Mouse (Mus musculus): Measurements from ENCODE around the gene Gxylt2. TPM values are rescaled to one million over a fixed set of nuclear protein-coding genes. Genes with fewer than 3 reads are reported as not detected.

The Gxylt2 gene
- polyA plus RNA-seq, 1 experiment from 2014 or later, result 1.2 TPM

DNA sequence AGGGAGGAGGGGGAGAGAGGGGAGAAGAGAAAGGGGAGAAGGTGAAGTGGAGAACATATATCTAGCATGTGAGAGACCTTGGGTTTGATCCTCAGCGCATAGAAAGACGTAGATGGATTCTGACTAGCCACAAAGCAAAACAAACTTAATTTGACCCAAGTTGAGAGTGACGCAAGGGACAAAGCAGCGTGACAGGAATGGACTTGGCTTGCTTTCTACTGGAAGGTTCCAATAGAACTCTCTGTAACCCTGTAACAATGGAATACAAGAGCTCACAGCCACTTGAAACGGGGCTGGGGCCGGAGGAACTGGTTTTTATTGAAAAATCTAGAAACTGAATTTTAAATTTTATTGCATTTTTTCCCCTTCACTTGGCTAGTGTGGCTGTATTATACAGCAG is 127.2 kb downstream of the Gxylt2 start:
- no peak overlapping the region for H3K9ac ChIP-seq (replicated peaks; ENCODE audit: low read length)
- WGBS, result 89% methylated on average over 6 of the region's 6 CpGs
- no peak overlapping the region for H3K27ac ChIP-seq (replicated peaks; ENCODE audit: low read depth, low read length)
- H3K4me3 ChIP-seq (replicated peaks; ENCODE audit: low read depth, low read length), result no peak overlapping the region
- no peaks in the 10 kb centered on the region for H3K9me3 ChIP-seq (ENCODE audit: control insufficient read depth, low read length)
- no peak overlapping the region for H3K4me2 ChIP-seq (ENCODE audit: low read length)
- H3K4me1 ChIP-seq (ENCODE audit: control insufficient read depth, insufficient read depth, low read length), result peaks cover 15% of the 10 kb centered on the region
- H3K27me3 ChIP-seq (ENCODE audit: control insufficient read depth, insufficient read depth, low read length), result no peaks in the 10 kb centered on the region
- no peak for ATAC-seq (ENCODE audit: low FRiP score, low TSS enrichment)
- no peak for DNase-seq
- peaks cover 15% of the 10 kb centered on the region for H3K36me3 ChIP-seq (ENCODE audit: control insufficient read depth, insufficient read depth, low read length)

- ATAC-seq (ENCODE audit: low FRiP score, low TSS enrichment) (peak; percentile 96), DNase-seq (peak; percentile 98)
- peak within 1 kb of the TSS; percentile 90 for H3K27ac ChIP-seq (replicated peaks; ENCODE audit: low read depth, low read length)
- peak within 1 kb of the TSS; percentile 59 for H3K4me2 ChIP-seq (ENCODE audit: low read length)
- WGBS, result under 1% methylated on average over 38 of the region's 50 CpGs
- H3K9me3 ChIP-seq (ENCODE audit: control insufficient read depth, low read length), result no peaks in the 10 kb centered on the region
- H3K36me3 ChIP-seq (ENCODE audit: control insufficient read depth, insufficient read depth, low read length), result peaks cover 30% of the 10 kb centered on the region
- H3K27me3 ChIP-seq (ENCODE audit: control insufficient read depth, insufficient read depth, low read length), result no peaks in the 10 kb centered on the region
- peaks cover 19% of the 10 kb centered on the region for H3K4me1 ChIP-seq (ENCODE audit: control insufficient read depth, insufficient read depth, low read length)
- peak within 1 kb of the TSS; percentile 88 for H3K9ac ChIP-seq (replicated peaks; ENCODE audit: low read length)
- peak within 1 kb of the TSS; percentile 77 for H3K4me3 ChIP-seq (replicated peaks; ENCODE audit: low read depth, low read length)
These were observed 128.8 kb downstream of the Gxylt2 start, which contains the start of gene Ppp4r2 for GRCm38 (mm10) chr6:100833355-100833754. TSS of gene Ppp4r2 (plus strand) at chr6:100833622.

DNA sequence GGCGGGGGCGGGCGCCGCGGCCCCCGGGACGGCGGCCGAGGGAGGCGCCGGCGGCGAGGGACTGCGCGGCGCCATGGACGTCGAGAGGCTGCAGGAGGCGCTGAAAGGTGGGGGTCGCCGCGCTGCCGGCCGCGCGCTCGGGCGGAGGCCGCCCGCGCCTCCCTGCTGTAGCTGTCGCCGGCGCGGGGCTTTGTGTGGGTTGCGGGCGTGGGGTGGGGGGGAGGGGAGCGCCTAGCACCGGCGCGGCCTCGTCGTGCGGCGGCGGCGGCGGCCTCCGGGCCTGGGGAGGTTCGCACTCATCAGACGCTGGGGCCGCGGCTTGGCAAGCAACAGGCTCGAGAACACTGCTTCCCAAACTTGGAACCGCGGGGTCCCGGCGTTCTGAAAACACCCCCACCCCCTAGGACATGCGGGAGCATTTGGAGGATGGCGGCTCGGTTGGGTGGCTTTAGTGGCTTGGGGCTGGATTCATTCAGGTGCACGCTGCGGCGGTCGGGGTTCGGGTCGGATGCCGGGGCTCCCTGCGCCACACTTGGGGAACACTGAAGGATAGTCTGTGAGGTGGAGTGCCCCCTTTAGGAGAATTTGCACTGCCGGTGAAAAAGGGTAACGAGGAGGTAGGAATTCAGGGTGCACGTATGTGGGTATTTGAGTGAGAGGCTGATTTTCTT is 129.4 kb downstream of the Gxylt2 start:
- DNase-seq, result peak; percentile 82
- 0% methylated on average over 64 of the region's 72 CpGs for WGBS

DNA sequence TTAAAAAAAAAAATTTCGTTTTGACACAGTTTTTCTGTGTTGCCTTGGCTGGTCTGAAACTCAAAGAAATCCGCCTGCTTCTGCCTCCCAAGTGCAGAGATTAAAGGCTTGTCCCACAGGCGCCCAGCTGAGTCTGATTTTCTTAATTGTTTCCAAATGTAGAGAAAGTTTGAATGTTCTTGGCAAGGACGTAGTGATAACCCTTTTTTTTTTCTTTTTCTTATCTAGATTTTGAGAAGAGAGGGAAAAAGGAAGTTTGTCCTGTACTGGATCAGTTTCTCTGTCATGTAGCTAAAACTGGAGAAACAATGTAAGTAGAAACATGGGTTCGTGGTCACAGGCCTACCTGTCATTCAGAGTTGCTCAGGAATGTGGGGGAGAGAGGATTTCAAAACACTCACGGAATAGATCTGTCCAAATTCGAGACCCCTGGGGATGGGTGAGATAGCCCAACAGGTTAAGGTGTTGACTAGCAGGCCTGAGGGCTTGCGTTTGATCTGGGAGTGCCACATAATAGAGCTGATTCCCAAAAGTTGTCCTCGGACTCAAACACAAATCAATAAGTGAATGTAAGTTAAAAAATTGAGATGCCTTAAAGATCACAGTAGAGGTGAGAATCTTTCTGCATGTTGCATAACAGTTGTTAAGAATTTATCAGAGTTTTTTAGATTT is 130.1 kb downstream of the Gxylt2 start:
- Histone ChIP-seq H3K9ac (replicated peaks; ENCODE audit: low read length) (peak overlapping the region; percentile 88), H3K36me3 (ENCODE audit: control insufficient read depth, insufficient read depth, low read length) (peaks cover 39% of the 10 kb centered on the region), H3K9me3 (ENCODE audit: control insufficient read depth, low read length) (no peaks in the 10 kb centered on the region), H3K4me3 (replicated peaks; ENCODE audit: low read depth, low read length) (peak overlapping the region; percentile 77), H3K4me1 (ENCODE audit: control insufficient read depth, insufficient read depth, low read length) (peaks cover 19% of the 10 kb centered on the region), H3K4me2 (ENCODE audit: low read length) (peak overlapping the region; percentile 59), H3K27me3 (ENCODE audit: control insufficient read depth, insufficient read depth, low read length) (no peaks in the 10 kb centered on the region), H3K27ac (replicated peaks; ENCODE audit: low read depth, low read length) (peak overlapping the region; percentile 90)
- WGBS, result 40% methylated on average over 9 of the region's 9 CpGs
- DNase-seq (no peak), ATAC-seq (ENCODE audit: low FRiP score, low TSS enrichment) (no peak)

More for the DNA sequence above, 129.4 kb downstream of the Gxylt2 start:
- ATAC-seq (ENCODE audit: low FRiP score, low TSS enrichment), result peak; percentile 91
- peak overlapping the region; percentile 88 for H3K9ac ChIP-seq (replicated peaks; ENCODE audit: low read length)
- peaks cover 19% of the 10 kb centered on the region for H3K4me1 ChIP-seq (ENCODE audit: control insufficient read depth, insufficient read depth, low read length)
- H3K36me3 ChIP-seq (ENCODE audit: control insufficient read depth, insufficient read depth, low read length), result peaks cover 35% of the 10 kb centered on the region
- no peaks in the 10 kb centered on the region for H3K27me3 ChIP-seq (ENCODE audit: control insufficient read depth, insufficient read depth, low read length)
- peak overlapping the region; percentile 90 for H3K27ac ChIP-seq (replicated peaks; ENCODE audit: low read depth, low read length)
- H3K4me3 ChIP-seq (replicated peaks; ENCODE audit: low read depth, low read length), result peak overlapping the region; percentile 77
- H3K9me3 ChIP-seq (ENCODE audit: control insufficient read depth, low read length), result no peaks in the 10 kb centered on the region
- peak overlapping the region; percentile 59 for H3K4me2 ChIP-seq (ENCODE audit: low read length)

DNA sequence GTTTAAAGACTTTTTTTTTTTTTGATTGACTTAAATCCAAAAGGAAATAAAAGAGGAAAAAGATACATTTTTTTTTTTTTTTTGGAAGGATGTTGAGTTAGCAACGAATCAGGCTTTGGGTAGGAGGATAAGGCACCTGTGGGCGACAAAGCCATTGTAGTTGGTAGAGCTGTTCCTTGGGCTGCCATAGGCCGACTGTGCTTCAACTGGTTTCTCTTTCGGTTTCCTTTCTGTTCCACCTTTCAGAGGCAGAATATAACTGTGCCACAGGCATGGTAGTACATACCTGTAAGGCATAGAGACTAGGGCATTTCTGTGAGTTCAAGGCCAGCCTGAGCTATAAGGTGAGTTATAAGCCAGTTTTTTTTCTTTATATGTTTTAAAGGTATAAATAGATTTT is 140.5 kb downstream of the Gxylt2 start:
- no peak for ATAC-seq (ENCODE audit: low FRiP score, low TSS enrichment)
- Histone ChIP-seq H3K9ac (replicated peaks; ENCODE audit: low read length) (no peak overlapping the region), H3K27ac (replicated peaks; ENCODE audit: low read depth, low read length) (no peak overlapping the region), H3K27me3 (ENCODE audit: control insufficient read depth, insufficient read depth, low read length) (no peaks in the 10 kb centered on the region), H3K36me3 (ENCODE audit: control insufficient read depth, insufficient read depth, low read length) (peaks cover 44% of the 10 kb centered on the region), H3K9me3 (ENCODE audit: control insufficient read depth, low read length) (no peaks in the 10 kb centered on the region), H3K4me2 (ENCODE audit: low read length) (no peak overlapping the region), H3K4me1 (ENCODE audit: control insufficient read depth, insufficient read depth, low read length) (no peaks in the 10 kb centered on the region), H3K4me3 (replicated peaks; ENCODE audit: low read depth, low read length) (no peak overlapping the region)
- no peak for DNase-seq
- 93% methylated on average over 4 of the region's 4 CpGs for WGBS

DNA sequence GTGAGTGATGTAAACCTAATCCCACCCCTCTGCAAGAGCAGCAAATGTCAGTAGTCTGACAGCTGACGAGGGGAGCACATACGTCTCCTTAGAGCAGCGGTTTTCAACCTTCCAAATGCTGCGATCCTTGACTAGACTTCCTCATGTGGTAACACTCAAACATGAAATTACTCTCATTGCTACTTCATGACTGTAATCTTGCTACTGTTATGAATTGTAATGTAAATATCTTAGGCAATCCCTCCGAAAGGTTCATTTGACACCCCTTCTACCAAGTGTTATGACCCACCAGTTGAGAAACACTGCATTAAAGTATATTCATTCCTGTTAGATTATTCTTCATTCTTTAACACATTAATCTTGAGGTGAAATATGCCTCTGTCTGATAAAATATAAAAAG is 142.7 kb downstream of the Gxylt2 start:
- Histone ChIP-seq H3K27me3 (ENCODE audit: control insufficient read depth, insufficient read depth, low read length) (no peaks in the 10 kb centered on the region), H3K4me1 (ENCODE audit: control insufficient read depth, insufficient read depth, low read length) (no peaks in the 10 kb centered on the region), H3K9ac (replicated peaks; ENCODE audit: low read length) (no peak overlapping the region), H3K36me3 (ENCODE audit: control insufficient read depth, insufficient read depth, low read length) (peaks cover 25% of the 10 kb centered on the region), H3K4me3 (replicated peaks; ENCODE audit: low read depth, low read length) (no peak overlapping the region), H3K27ac (replicated peaks; ENCODE audit: low read depth, low read length) (no peak overlapping the region), H3K4me2 (ENCODE audit: low read length) (no peak overlapping the region), H3K9me3 (ENCODE audit: control insufficient read depth, low read length) (no peaks in the 10 kb centered on the region)
- 91% methylated on average over 5 of the region's 5 CpGs for WGBS
- ATAC-seq (ENCODE audit: low FRiP score, low TSS enrichment), result no peak
- no peak for DNase-seq

- ATAC-seq (ENCODE audit: low FRiP score, low TSS enrichment) (no peak), DNase-seq (no peak)
- no peaks in the 10 kb centered on the region for H3K4me1 ChIP-seq (ENCODE audit: control insufficient read depth, insufficient read depth, low read length)
- no peak overlapping the region for H3K4me2 ChIP-seq (ENCODE audit: low read length)
- H3K27ac ChIP-seq (replicated peaks; ENCODE audit: low read depth, low read length), result no peak overlapping the region
- 90% methylated on average over 9 of the region's 9 CpGs for WGBS
- H3K36me3 ChIP-seq (ENCODE audit: control insufficient read depth, insufficient read depth, low read length), result peaks cover 15% of the 10 kb centered on the region
- H3K9me3 ChIP-seq (ENCODE audit: control insufficient read depth, low read length), result no peaks in the 10 kb centered on the region
- no peak overlapping the region for H3K9ac ChIP-seq (replicated peaks; ENCODE audit: low read length)
- H3K4me3 ChIP-seq (replicated peaks; ENCODE audit: low read depth, low read length), result no peak overlapping the region
- no peaks in the 10 kb centered on the region for H3K27me3 ChIP-seq (ENCODE audit: control insufficient read depth, insufficient read depth, low read length)
These were observed 144.3 kb downstream of the Gxylt2 start for GRCm38 (mm10) chr6:100848682-100849375.

DNA sequence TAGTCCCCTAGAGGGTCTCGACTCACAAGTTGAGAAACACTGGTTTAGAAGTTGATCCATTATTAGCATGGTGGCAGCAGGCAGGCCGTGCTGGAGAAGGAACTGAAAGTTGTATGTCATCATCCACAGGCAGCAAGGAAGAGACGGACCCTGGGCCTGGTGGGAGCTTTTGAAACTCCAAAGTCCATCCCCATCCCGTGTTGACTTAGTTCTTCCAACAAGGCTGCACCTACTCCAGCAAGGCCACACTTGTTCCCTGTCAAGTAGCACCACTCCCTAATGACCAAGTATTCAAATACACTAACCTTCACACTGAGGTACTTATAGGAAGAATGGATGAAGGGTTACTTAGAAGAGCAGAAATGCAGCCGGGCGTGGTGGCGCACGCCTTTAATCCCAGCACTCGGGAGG is 146.1 kb downstream of the Gxylt2 start:
- no peak for DNase-seq
- no peak for ATAC-seq (ENCODE audit: low FRiP score, low TSS enrichment)
- WGBS, result 94% methylated on average over 9 of the region's 9 CpGs

More for the DNA sequence above, 146.1 kb downstream of the Gxylt2 start:
- H3K4me2 ChIP-seq (ENCODE audit: low read length), result no peak overlapping the region
- no peaks in the 10 kb centered on the region for H3K9me3 ChIP-seq (ENCODE audit: control insufficient read depth, low read length)
- H3K27me3 ChIP-seq (ENCODE audit: control insufficient read depth, insufficient read depth, low read length), result no peaks in the 10 kb centered on the region
- no peak overlapping the region for H3K4me3 ChIP-seq (replicated peaks; ENCODE audit: low read depth, low read length)
- H3K4me1 ChIP-seq (ENCODE audit: control insufficient read depth, insufficient read depth, low read length), result no peaks in the 10 kb centered on the region
- H3K9ac ChIP-seq (replicated peaks; ENCODE audit: low read length), result no peak overlapping the region
- H3K36me3 ChIP-seq (ENCODE audit: control insufficient read depth, insufficient read depth, low read length), result peaks cover 16% of the 10 kb centered on the region
- H3K27ac ChIP-seq (replicated peaks; ENCODE audit: low read depth, low read length), result no peak overlapping the region
